Mouse (Mus musculus) cerebellum, adult 11 months (tissue): Measurements from ENCODE around the gene Arl8b.
A peak's percentile ranks its signal among the peaks of the same experiment; 100 is the strongest.
"Not testable (repeated sequence)": the region's sequence is repeated elsewhere in the genome, so short reads cannot be mapped to it uniquely, and the experiment has no call there.

Experiments
- DNase-seq: peaks from one replicate; pipeline ENCODE4 v3.0.0; 2022

Gene Arl8b

DNA sequence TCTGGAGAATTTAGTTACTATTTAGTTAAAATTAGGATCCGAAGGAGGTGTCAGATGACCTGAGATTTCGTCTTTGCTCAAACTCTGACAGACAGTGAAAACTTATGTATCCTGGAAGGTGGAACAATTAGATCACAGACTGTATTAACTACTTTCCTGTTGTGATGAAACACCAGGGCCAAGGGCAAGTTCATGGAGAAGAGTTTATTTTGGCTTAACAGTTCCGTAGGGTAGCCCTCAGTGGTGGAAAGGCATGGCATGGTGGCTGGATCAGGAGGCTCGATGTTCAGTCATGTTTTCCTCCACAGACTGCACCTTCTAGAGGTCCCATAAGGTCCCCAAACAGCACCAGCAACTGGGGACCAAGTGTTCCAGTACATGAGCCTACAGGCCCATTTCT, 54.2 kb downstream of the Arl8b start:
- no peak for DNase-seq

DNA sequence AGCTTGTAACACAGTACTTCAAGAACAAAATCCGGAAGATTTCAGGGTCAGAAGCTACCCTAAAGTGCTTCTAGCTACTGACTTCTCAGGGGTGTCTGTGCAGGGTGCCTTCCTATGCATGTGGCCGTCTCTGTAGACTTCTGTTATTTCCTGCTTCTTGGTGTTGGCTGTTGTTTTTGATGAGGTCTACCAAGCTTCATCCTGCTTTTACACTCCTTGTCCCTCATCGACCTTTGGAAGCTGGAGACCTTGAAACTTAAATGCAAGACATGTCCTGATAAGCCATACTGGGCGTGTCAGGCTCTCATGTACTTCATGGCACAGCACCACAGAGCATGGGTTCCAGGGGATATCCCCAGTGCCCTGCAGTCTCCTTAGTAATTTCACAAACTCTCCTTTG, 55.1 kb downstream of the Arl8b start:
- DNase-seq: no peak

DNA sequence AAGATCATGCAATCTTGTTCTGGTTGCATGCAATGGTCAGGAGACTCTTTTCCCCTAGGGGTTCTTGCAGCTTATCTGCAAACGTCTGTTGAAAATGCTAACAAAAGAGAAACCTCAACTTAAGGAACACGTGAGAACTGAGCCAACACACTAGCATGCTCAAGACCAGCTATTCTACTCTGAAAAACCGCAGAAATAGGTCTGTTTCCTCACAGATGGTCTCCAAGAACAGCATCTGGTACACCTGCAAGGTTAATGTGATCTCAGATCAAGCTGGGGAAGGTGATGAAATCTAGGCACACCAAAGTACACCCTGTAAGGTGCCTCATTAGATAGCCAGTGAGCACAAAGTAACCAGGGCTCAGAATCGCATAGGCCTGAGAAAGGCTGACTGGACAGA, 56.5 kb downstream of the Arl8b start:
- no peak for DNase-seq

DNA sequence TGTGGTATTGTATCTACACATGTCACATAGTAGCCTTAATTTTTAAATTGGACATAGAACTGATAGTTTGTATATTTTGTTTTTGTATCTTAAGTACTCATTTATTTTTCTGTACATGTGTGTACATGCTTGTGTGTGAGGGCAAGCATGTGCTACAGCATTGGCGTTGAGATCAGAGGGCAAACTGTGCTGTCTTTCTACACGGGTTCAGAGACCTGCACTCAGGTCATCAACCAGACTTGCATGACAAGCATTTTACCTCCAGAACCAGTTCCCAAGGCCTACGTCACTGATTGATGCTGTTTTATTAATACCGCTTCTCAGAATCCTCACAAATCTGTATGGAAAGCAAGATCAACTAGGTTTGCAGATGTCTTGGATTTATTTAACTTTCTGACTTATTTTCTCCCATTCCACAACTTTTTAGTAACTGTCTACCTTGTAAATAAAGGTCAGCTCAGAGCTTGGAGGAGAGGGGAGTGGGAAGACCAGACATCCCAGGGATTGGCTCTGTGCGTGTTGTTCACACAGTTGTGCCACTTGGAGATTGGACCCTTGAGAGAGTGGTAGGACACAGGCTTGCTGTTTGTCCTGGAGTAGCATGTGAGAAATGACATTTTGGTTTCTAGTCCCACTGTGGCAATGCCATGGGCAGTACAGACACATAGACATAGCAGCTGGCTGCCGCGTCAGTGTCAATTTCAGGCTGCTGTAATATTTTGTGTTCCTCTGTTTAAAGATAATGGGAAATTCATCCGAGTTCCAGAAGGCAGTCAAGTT, 58.2 kb downstream of the Arl8b start:
- DNase-seq: no peak

DNA sequence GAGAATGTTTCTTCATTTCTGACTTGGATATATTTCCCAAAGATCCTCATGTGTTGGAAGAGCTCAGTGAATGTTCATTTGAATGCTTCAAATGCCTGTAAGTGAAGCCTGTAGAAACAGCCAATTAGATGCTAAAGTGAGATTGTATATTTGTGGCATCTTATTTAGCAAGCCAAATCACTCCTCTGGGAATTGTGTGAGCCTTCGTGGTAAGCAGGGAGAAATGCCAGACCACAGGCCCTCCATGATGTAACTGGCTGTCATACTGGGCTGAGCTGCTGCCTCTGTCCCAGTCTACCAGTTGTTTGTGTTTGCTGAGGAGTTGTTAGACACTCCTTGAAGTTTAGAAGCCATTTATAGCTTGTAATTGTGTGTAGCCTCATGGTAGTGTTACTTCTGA, 60.8 kb downstream of the Arl8b start:
- no peak for DNase-seq

DNA sequence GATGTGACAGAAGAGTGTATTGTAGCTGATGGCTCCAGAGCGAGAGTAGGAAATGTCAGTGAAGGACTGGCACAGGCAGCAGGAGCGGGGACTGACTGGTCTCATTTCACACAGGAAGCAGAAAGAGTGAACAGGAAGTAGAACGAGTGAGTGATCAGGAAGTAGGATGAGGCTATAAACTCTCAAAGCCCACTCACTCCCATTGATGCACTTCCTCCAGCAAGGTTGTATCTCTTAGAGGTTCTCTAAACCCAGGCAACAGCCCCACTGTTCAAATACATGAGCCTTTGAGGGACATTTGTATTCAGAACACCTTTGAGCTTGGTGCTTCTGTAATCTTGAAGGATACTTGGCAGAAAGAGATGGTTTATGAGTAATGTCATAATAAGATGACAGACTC, 61.2 kb downstream of the Arl8b start:
- DNase-seq: no peak

DNA sequence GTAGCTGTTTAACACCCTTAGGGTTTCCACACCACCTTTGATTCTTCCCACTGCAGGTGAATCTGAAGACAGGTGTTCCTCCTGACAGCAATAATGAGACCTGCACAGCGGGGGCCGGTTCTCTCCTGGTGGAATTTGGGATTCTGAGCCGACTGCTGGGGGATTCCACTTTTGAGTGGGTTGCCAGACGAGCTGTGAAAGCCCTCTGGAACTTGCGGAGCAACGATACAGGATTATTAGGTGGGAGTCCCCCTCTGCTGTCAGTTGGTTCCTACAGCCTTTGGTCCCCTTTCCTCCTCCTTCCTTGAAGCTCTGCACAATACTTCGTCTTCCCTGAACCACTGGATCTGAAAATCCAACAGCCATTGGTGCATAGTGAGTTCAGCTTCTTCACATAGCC, 61.9 kb downstream of the Arl8b start:
- no peak for DNase-seq

DNA sequence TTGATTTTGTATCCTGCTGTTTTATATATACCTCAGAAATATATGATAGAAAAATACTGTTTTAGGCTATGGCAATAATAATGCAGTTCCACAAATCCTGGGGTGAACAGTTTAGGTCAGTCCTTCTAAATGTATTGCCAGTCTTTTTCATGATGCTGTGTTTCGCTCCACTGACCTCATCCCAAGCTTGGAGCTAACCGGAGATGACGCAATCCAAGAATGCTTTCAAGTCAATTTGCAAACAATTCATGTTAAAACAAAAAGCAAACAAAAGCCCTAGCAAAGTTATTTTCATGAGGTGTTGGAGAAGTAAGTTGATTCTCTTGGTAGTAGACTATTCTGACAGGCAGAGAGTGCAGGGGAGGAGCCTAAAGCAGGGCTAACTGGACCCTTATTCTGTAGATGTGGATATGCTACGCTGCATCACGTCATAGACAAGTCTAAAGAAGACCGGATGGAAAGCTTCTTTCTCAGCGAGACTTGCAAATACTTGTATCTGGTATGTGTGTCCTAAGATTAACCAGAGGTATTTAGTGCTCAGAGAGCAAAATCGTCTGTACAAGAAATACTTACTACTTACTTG, 69.3 kb downstream of the Arl8b start:
- no peak for DNase-seq

DNA sequence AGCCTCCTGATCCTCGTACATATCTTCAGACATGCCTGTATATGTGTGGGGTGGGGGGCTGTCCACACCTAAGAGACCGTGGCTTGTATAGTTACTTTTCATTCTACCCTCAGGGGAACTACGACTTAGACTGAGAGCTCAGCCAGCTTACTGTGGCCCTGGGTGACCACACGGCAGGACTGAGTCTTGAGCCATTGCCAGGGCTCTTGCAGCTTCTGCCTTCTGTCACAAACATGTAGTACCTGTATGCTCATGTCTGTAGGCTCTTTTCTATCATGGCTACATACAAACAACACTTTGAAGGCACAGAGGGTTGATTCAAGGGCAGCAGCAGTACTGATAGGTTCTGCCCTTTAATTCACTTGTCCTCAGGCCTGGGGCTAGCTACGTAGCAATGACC, 70.1 kb downstream of the Arl8b start:
- DNase-seq: peak; percentile 6

DNA sequence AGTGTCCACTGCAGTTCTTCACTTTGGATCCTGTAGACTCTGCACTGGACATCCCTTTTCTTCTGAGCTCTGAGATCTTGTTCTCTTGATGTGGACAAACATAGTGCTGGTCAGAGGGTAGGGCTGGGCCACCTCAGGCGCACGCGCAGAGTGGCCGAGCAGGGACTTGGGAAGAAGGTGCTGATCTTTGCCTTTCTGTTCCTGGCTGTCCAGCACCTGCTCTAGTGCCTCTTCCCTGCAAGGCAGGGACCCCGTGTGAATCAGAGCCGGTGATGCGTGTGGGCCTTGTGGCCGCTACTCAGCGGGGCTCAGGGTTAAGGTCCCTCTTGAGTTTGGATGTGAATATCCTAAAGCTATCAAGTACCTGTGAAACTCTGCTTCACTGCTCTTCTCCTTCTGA, 75.7 kb downstream of the Arl8b start:
- DNase-seq: no peak

DNA sequence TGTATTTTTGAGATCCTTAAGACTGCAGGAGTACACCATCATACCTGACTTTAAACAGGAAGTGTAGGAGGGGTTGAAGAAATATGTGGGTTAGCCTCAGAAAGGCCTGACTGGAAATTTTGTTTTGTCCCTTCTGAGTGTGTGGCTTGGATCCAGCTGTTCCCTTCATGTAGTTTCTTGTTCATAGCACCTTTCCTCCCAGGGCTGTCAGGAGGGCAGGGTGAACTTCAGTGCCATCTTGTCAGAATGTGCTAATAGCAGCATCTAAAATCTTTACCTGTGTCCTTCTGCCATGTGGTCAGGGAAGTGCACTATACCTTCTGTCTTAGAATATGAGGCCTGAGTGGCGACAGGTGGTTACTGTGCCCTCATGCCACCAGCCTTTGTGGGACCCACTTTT, 78.3 kb downstream of the Arl8b start:
- no peak for DNase-seq

DNA sequence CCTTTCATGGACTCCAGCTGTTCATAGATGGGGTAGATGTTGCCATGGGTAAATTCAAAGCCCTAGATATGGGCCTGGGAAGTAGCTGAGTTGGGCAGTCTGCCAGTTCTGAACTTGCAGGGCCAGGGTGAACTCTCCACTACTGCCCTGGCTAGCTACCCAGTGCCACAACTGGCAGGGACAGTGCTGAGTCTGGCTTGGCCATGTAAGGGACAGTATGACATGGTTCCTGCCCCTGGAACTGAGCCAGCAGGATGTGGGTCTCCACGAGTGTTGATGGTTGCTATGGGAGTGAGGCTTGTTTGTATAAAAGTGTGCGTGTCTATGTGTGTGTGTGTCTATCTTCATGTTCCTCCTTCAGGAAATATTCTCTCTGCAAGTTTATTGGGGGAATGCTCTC, 79.6 kb downstream of the Arl8b start:
- DNase-seq: no peak

DNA sequence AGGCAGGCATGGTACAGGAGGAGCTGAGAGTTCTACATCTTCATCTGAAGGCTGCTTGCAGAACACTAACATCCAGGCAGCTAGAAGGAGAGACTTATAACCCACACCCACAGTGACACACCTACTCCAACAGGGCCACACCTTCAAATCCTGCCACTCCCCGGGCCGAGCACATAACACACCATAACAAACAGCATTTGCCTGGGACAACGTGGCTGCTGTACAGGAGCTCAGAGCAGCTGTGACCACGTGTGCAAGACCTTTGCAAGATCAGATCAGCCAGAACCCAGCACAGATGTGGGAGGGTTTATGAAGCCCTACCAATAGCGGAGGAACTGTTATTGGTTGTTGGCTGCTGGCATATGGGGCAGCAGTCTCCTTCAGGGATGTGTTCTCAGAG, 83.4 kb downstream of the Arl8b start:
- DNase-seq: no peak

DNA sequence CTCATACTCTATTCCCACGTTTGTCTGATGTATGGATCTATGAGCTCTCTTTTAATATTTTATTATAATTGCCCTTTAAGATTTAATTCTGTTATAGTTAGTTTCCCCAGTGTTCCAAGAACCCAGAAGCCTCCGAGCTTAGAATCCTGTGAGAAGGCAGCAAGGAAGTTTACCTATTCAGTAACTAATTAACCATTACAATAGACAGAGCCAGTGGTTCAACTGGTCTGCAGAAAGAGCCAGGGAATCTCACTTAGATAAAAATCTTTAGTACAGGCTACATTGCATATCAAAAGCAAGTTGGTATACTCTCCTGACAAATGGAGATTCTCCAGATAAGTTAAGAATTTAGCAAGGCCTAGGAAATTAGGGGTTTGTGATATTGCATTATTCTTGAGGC, 86.1 kb downstream of the Arl8b start:
- DNase-seq: not testable (repeated sequence)

DNA sequence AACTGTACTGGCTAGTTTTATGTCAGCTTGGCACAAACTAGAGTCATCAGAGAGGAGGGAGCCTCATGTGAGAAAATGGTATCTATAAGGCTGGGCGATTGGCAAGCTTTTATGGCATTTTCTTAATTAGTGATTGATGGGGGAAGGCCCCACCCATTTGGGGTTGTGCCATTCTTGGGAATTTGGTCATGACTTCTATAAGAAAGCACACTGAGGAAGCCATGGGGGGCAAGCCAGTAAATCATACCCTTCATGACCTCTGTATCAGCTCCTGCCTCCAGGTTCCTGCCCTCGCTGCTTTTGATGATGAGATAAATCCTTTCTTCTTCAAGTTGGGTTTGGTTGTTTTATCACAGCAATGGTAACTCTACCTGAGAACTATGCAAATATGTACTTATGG, 87.5 kb downstream of the Arl8b start:
- no peak for DNase-seq

DNA sequence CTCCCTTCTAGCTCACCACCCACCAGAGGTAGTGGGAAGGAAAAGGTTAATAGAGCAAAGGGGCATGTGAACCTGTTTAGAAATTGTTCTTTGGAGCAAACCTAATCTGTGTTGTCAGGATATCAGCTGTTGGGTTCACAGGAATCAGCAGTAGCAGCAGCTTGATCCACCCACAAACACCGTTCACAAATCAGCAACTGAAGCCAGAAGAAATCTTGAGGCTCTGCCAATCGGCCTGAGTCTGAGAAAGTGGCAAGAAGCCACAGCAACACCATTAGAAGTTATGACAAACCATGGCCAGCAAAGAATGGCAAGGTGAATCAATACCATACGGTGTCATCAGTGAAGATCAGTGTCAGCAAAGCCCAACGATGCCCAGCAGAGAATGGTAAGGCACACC, 88.4 kb downstream of the Arl8b start:
- DNase-seq: no peak
